Mouse (Mus musculus) thymus, adult 2 months (tissue): Measurements from ENCODE around the gene Ak5.

Experiments
- CTCF ChIP-seq: fragments of 200-500 bp; IDR thresholded peaks from 2 replicates; pipeline ENCODE4 v1.5.1; 2012; ENCODE audit warnings: mild to moderate bottlenecking, control low read depth, low read length, moderate library complexity, borderline replicate concordance; ENCODE audit not compliant: control insufficient read depth, poor library complexity, insufficient read depth; ENCODE audit errors: extremely low read depth
- POLR2A ChIP-seq: fragments of 200-500 bp; IDR thresholded peaks from 2 replicates; pipeline ENCODE4 v1.6.1; 2012; ENCODE audit warnings: mild to moderate bottlenecking, low read length, control low read depth, moderate library complexity; ENCODE audit not compliant: control insufficient read depth, poor library complexity, insufficient read depth; ENCODE audit errors: extremely low read depth

DNA sequence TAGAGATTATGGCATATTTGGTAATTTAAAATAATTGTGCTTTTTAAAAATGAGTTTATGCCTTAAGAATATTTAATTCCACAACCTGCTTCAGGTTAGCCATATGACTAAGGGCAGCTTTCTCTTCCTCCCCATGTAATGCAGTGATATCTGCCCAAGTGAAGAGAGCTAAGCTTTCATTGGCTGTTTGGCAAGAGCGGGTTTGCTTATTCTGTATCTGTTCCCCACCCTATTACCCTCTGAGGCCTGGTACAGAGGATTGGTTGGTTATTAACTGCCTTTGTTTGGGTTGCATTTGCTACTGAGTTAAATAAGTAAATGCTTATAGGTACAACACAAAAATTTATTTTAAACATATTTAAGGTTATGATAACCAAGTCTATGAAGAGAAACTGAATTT lies 221.2 kb downstream of the Ak5 start:
- no peak for TF ChIP-seq CTCF
- TF ChIP-seq POLR2A = no peak
